Mouse (Mus musculus): ENCODE data around the gene Nkx2-5.

Nkx2-5 gene

DNA sequence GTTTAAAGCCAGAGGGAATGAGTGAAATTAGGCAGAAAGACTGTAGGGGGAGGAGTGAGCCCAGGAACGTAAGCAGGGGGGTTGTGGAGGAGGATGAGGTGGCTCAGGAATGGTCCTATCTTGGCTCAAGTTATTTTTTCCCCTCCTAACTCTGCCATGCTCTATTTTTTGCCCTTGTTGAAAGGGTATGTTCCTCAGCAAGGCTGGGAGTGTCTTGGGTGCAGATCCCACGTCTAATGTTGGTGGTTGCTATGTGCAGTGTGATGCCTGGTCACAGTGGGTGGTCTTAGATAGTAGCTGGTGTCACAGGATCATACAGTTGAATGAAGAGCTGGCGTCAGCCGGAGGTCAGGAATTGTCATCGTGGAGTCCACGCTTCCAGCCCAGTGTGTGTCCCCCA, 20.3 kb upstream of the Nkx2-5 start:
- Histone ChIP-seq H3K27me3 (ENCODE audit: control insufficient read depth, insufficient read depth, low read length, poor library complexity, severe bottlenecking) (no peaks in the 10 kb centered on the region), H3K36me3 (ENCODE audit: control insufficient read depth, insufficient read depth, low read length, poor library complexity, severe bottlenecking) (no peaks in the 10 kb centered on the region)
- no peak for DNase-seq (ENCODE audit: low read depth, low spot score)

DNA sequence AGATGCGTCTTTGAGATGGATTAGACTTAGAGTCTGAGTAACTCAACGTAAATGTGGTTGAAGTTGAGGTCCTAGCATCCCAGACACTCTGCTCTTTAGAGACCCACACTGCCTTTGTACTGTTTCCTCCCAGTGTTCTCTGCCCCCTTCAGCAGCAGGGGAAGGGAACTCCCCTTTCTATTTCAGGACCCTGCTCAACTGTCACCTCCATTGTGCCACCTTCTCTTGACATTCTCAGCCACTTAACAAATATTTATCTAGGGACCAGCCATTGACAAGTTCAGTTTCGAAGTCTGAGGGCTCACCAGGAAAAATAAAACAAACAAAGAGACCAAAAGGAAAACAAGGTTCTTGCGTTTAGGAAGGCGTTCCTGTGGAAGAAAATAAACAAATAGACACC, 19.5 kb upstream of the Nkx2-5 start:
- Histone ChIP-seq H3K27me3 (ENCODE audit: control insufficient read depth, insufficient read depth, low read length, poor library complexity, severe bottlenecking) (no peaks in the 10 kb centered on the region), H3K36me3 (ENCODE audit: control insufficient read depth, insufficient read depth, low read length, poor library complexity, severe bottlenecking) (no peaks in the 10 kb centered on the region)
- no peak for DNase-seq (ENCODE audit: low read depth, low spot score)

DNA sequence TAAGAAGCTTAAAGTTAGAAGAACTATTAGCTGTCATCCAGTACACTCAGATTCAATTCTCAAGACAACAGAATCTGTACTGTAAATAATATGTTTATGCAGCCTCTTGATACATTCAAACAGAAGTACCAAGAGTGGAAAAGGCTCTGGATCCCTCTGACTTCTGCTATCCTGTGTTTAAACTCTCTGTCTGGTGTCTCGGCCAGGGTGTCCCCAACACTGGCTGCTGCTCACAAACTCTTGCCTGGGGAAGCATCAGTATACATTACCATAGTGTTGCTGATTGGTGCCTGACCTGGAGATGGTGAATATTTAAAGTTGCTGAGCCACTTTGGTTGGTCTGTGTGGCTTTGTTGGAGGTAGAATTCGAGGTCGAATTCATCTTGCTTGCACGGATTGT, 17.0 kb upstream of the Nkx2-5 start:
- no peak for DNase-seq (ENCODE audit: low read depth, low spot score)
- no peaks in the 10 kb centered on the region for H3K27me3 ChIP-seq (ENCODE audit: control insufficient read depth, insufficient read depth, low read length, poor library complexity, severe bottlenecking)
- H3K36me3 ChIP-seq (ENCODE audit: control insufficient read depth, insufficient read depth, low read length, poor library complexity, severe bottlenecking) = no peaks in the 10 kb centered on the region

DNA sequence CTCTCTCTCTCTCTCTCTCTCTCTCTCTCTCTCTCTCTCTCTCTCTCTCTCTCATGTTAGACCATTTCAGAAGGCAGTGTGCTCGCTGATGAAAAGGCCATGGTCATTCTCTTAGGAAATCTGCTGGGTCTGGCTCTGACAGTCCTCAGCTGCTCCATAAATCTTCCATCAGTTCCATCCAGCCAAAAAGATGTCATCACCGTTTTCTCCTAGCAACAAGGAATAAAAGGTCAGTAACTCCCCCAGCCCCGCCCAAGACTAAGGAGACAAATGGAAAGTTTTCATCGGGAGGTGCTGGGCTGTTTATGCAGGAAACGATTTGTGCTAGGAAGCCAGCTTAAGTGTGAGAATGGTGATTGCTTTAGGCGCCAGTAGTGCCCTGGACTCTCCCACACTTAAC, 16.6 kb upstream of the Nkx2-5 start:
- Histone ChIP-seq H3K27me3 (ENCODE audit: control insufficient read depth, insufficient read depth, low read length, poor library complexity, severe bottlenecking) (no peaks in the 10 kb centered on the region), H3K36me3 (ENCODE audit: control insufficient read depth, insufficient read depth, low read length, poor library complexity, severe bottlenecking) (no peaks in the 10 kb centered on the region)
- DNase-seq (ENCODE audit: low read depth, low spot score) = no peak

DNA sequence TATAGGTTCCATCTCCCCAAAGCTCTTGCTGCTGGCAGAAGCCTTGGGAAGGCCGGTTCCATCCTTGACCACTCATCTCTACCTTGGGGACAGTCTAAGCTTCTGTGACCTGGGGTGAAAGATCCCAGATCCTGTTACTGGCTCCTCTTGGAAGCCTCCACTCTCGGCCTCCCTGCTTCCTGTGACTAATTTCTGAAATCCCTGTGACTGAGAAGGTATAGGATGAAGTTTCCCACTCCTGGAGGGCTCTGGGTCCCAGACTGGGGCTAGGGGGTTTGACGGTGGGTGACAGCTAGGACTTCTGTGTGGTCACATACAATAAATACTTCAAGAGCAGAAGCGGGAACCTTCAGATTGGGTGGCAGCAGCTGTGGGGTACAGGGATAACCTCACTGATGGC, 16.1 kb upstream of the Nkx2-5 start:
- no peak for DNase-seq (ENCODE audit: low read depth, low spot score)
- no peaks in the 10 kb centered on the region for H3K36me3 ChIP-seq (ENCODE audit: control insufficient read depth, insufficient read depth, low read length, poor library complexity, severe bottlenecking)
- H3K27me3 ChIP-seq (ENCODE audit: control insufficient read depth, insufficient read depth, low read length, poor library complexity, severe bottlenecking) = no peaks in the 10 kb centered on the region

DNA sequence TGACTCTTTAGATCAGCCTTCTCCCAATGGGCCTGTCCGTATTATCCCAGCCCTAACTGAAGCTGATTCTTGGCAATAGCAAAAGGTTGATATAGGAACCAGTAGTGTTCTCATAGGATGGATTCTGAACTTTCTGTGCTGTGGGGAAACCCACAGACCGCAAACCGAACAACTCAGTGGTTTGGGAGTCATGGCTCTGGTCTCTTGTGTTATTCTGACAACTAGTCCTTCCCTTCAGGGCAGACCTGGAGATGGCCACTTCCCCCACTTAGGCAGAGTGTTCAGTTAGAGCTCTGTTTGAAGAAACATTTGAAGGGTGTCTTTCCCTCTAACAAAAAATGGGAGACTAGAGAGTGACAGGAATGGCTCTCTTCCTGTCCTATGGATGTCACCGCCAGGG, 7.5 kb upstream of the Nkx2-5 start:
- peak; percentile 19 for DNase-seq (ENCODE audit: low read depth, low spot score)

DNA sequence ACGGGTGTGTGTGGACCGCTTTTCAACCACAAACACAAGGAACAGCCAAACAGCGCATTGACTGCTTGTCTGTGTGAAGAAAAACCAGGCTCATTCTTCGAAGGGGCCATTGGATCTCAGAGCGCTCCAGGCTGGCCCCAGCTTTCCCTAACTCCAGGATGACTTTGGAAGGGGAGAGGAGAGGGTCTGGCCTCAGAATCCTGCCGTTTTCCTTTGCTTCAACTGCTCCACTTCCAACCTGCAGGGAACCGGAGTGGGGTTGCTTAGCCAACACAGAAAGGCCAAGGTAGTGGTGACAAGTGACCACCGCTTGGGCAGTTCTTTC, 6.3 kb upstream of the Nkx2-5 start:
- DNase-seq (ENCODE audit: low read depth, low spot score) = no peak
- H3K27me3 ChIP-seq (ENCODE audit: control insufficient read depth, insufficient read depth, low read length, poor library complexity, severe bottlenecking) = no peaks in the 10 kb centered on the region; the same call in 1 of the 2 replicates
- H3K36me3 ChIP-seq (ENCODE audit: control insufficient read depth, insufficient read depth, low read length, poor library complexity, severe bottlenecking) = no peaks in the 10 kb centered on the region

More for the DNA sequence above, 7.5 kb upstream of the Nkx2-5 start:
- Histone ChIP-seq H3K27me3 (ENCODE audit: control insufficient read depth, insufficient read depth, low read length, poor library complexity, severe bottlenecking) (no peaks in the 10 kb centered on the region; the same call in 1 of the 2 replicates), H3K36me3 (ENCODE audit: control insufficient read depth, insufficient read depth, low read length, poor library complexity, severe bottlenecking) (no peaks in the 10 kb centered on the region)

DNA sequence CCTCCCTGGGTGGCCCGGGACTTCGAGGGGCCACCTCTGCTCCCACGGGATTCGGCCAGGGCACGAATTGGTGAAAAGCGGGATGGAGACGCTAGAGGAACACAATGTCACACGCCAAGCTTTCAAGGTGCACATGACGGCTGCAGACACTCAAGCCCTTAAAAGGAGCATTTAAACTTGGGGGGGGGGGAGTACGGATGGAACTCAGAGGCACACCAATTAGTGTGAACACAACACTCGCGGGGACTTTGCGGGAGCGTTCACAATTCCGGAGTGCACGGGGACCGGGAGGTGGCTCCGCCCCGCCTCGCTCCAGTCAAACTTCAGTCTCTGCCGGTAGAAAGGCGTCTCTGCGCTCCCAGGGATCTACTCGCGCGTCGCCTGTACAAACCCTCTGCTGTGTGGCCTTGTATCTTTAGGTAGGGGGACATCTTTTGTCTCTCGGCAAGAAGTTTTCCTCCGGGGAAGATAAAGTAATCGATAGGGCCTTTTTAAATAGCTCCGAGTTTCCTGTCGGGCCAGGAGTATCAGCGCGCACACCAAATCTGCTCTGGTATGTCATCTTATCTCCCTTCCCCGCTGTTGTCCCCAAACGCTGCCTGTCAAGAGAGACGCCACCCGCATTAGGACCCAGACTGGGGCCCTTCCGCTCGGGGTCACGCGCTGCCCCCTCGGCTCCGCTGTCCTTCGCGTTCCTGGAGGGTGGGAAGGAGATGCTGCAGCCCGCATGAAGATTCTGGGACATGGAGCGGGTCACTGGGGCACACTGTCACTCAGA, 5.7 kb upstream of the Nkx2-5 start:
- H3K27me3 ChIP-seq (ENCODE audit: control insufficient read depth, insufficient read depth, low read length, poor library complexity, severe bottlenecking) = no peaks in the 10 kb centered on the region; the same call in 1 of the 2 replicates
- no peaks in the 10 kb centered on the region for H3K36me3 ChIP-seq (ENCODE audit: control insufficient read depth, insufficient read depth, low read length, poor library complexity, severe bottlenecking)
- DNase-seq (ENCODE audit: low read depth, low spot score) = peak; percentile 29

DNA sequence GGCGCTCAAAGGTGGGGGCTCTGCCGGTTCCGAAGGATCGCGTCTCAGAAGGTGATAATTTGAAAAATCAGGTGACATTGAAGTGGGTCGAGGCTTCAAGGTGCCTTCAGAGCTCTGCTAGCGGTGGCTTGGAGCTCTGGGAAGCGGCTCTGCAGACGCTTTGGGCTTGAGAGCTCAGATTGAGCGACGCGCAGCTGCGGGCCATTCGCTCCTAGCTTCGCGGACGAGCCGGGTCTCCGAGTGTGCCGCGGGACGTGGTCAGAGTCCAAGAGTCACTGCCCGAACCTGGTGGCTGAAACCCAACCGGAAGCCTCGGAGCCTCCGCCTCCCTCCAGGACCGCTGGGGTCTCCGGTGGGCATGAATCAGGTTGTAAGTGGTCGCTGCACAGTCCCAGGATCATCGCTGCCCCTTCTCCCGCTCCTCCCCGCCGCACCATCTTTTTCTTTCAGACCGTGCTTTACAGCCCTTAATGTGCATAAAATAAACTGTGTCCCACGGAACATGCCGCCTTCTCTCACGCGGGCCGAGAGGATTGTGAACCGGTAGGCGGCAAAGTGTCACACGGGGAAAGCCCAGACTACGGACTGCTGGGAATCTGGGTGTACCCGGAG, 5.0 kb upstream of the Nkx2-5 start:
- Histone ChIP-seq H3K27me3 (ENCODE audit: control insufficient read depth, insufficient read depth, low read length, poor library complexity, severe bottlenecking) (no peaks in the 10 kb centered on the region; the same call in 1 of the 2 replicates), H3K36me3 (ENCODE audit: control insufficient read depth, insufficient read depth, low read length, poor library complexity, severe bottlenecking) (no peaks in the 10 kb centered on the region)
- peak; percentile 45 for DNase-seq (ENCODE audit: low read depth, low spot score)

DNA sequence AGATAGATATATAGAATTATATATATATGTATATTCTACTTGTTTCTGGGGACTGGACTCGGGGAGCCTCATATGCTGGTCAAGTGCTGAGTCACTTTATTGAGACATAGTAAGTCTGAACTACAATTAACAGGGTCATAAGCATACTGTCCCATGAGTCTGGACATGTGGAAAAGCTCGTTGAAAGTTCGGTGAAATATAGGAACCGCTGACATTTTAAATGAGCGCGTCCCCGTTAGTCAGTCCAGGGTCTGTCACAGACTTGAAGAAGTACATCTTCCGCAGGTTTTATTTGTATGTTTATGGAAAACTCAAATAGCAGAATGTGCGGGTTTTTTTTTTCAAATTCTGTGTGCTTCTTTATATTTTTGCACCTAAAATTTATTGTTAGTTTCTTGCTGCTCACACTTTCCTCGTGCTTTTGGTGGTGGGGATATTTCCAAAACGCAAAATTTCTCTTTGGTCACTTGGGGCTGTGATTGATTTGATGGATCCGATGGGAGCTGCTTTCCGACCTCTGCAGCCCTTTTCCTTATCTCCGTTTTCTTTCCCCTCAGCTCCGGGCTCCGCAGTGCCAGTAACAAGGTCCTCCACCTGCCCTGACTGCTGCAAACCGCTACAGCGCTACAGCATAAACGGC, 4.4 kb upstream of the Nkx2-5 start:
- no peak for DNase-seq (ENCODE audit: low read depth, low spot score)
- H3K27me3 ChIP-seq (ENCODE audit: control insufficient read depth, insufficient read depth, low read length, poor library complexity, severe bottlenecking) = no peaks in the 10 kb centered on the region; the same call in 1 of the 2 replicates
- H3K36me3 ChIP-seq (ENCODE audit: control insufficient read depth, insufficient read depth, low read length, poor library complexity, severe bottlenecking) = no peaks in the 10 kb centered on the region

DNA sequence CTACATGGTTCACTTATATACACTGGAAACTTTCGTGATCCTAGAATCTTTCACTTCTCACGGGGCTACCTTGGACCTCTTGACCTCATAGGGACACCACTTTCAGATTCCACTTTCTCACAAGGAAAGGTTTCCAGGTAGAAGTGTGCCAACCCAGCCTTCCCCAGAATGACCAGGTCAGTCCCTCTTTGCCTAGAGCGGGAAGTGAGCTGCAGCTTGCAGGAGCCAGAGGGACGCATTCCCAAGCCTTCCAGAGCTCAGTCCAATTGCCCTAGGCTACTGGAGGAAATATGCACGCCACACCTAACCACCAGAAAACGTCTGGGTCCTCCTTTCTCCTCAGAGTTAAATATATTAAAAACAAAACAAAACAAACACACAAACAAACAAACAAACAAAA, 3.4 kb upstream of the Nkx2-5 start:
- DNase-seq (ENCODE audit: low read depth, low spot score) = no peak
- Histone ChIP-seq H3K27me3 (ENCODE audit: control insufficient read depth, insufficient read depth, low read length, poor library complexity, severe bottlenecking) (no peaks in the 10 kb centered on the region; the same call in 1 of the 2 replicates), H3K36me3 (ENCODE audit: control insufficient read depth, insufficient read depth, low read length, poor library complexity, severe bottlenecking) (no peaks in the 10 kb centered on the region)

DNA sequence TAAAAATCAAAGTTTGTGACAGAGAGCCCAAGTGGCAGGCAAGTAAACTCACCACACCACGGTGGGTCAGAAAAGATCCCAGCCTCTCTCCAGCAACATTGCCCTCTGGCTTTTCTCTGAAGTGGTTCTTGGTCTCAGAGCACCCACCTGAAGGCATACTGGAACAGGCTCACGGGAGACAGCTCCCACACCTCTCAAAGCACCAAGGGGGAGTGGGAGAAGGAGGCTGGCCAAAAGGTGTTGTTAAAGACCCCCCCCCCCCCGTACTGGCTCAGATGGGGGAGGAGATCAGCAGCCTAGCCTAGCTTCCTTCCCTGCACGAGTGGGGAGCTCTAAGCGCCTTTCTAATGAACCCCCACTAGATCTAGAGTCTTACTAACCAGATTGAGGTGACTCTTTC, 3.0 kb upstream of the Nkx2-5 start:
- H3K27me3 ChIP-seq (ENCODE audit: control insufficient read depth, insufficient read depth, low read length, poor library complexity, severe bottlenecking) = no peaks in the 10 kb centered on the region; the same call in 1 of the 2 replicates
- H3K36me3 ChIP-seq (ENCODE audit: control insufficient read depth, insufficient read depth, low read length, poor library complexity, severe bottlenecking) = no peaks in the 10 kb centered on the region
- no peak for DNase-seq (ENCODE audit: low read depth, low spot score)

DNA sequence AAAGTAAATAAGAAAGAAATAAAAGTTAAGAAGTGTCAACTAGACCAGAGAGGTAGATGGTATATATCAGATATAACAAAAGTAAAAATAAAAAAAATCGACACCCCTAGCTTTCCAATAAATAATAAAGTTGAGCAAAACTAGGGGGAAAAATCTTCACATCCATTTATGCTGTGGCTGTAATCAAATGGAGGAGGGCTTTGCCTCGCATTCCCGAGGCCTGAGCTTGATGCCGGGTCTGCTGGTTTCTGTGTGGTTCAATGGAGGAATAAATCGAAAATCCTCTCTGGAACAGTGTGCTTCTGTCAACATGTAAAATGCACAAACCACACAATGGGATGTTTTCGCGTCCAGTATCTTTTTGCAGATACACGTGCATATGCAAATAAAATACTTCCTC, 1.6 kb upstream of the Nkx2-5 start:
- no peaks in the 10 kb centered on the region for H3K36me3 ChIP-seq (ENCODE audit: control insufficient read depth, insufficient read depth, low read length, poor library complexity, severe bottlenecking)
- H3K27me3 ChIP-seq (ENCODE audit: control insufficient read depth, insufficient read depth, low read length, poor library complexity, severe bottlenecking) = no peaks in the 10 kb centered on the region
- no peak for DNase-seq (ENCODE audit: low read depth, low spot score)

DNA sequence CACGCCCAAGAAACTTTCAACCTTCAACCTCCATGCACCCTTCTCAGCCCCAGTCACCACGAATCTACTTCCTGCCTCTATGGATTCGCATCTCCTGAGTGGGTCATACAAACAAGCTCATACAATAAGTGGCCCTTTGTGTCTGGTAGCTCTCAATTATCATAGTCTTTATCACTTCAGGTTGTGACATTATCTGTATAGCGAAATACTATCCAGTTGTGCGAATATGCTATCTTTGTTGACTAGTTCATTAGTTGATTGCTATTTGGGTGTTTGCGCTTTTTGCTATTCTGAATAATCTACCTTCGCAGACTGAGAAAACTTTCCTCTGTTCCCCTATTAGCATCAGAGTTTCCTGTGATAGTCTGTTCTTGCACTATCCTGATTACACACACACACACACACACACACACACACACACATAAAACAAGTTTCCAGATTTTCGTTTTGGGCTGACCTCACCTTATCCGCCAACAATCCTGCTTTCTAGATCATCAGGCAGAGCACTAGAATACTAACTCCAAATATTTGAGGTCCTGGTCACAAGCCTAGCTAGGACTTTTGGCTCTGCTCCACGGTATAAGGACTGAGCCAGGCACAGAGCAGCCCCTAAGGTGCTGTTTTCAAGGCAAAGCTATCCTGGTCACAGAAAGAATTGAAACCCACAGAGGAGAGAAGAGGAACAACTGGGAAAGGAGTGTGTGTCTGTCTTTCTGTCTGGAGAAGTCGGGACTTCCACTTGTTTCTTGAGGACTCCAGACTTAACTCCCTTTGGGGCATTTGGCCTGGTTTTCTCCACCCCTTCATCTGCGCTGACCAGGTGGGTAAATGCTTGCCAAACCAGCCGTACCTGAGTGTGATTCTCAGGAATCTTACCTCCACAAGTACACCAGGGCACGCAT, 591 bp upstream of the Nkx2-5 start:
- DNase-seq (ENCODE audit: low read depth, low spot score) = peak; percentile 20
- no peaks in the 10 kb centered on the region for H3K27me3 ChIP-seq (ENCODE audit: control insufficient read depth, insufficient read depth, low read length, poor library complexity, severe bottlenecking)
- no peaks in the 10 kb centered on the region for H3K36me3 ChIP-seq (ENCODE audit: control insufficient read depth, insufficient read depth, low read length, poor library complexity, severe bottlenecking)

Data from splenic B cell, adult 2 months (primary cell).